Mouse (Mus musculus) forebrain, embryonic 12.5 days (tissue): Measurements from ENCODE around the gene Exosc10. TPM values are rescaled to one million over a fixed set of nuclear protein-coding genes. Genes with fewer than 3 reads are reported as not detected.

Experiments
- ATAC-seq: fragments of 200-750 bp; cut with Nextera tagmentation; 2 replicates; pipeline ENCODE4 v1.8.0; 2017; ENCODE audit warnings: moderate TSS enrichment; ENCODE audit not compliant: low FRiP score
- H3K27ac ChIP-seq: fragments of 300-500 bp; sonication (generic); 2 replicates; pipeline ENCODE4 v1.5.1; 2016; ENCODE audit warnings: mild to moderate bottlenecking
- H3K27me3 ChIP-seq: fragments of 300-500 bp; sonication (generic); 2 replicates; pipeline ENCODE4 v1.6.1; 2016; ENCODE audit warnings: mild to moderate bottlenecking
- H3K36me3 ChIP-seq: fragments of 300-500 bp; sonication (generic); replicated peaks from 2 replicates; pipeline ENCODE4 v1.6.1; 2016; ENCODE audit warnings: mild to moderate bottlenecking
- H3K4me1 ChIP-seq: fragments of 300-500 bp; sonication (generic); 2 replicates; pipeline ENCODE4 v1.6.1; 2016
- H3K4me2 ChIP-seq: fragments of 300-500 bp; sonication (generic); 2 replicates; pipeline ENCODE4 v1.6.1; 2016; ENCODE audit warnings: mild to moderate bottlenecking, moderate library complexity
- H3K4me3 ChIP-seq: fragments of 300-500 bp; sonication (generic); replicated peaks from 2 replicates; pipeline ENCODE4 v1.5.1; 2016; ENCODE audit warnings: mild to moderate bottlenecking
- H3K9ac ChIP-seq: fragments of 300-500 bp; sonication (generic); 2 replicates; pipeline ENCODE4 v1.6.1; 2016; ENCODE audit warnings: mild to moderate bottlenecking
- H3K9me3 ChIP-seq: fragments of 300-500 bp; sonication (generic); 2 replicates; pipeline ENCODE4 v1.6.1; 2016
- WGBS: fragments of 180-500 bp; shearing (Covaris S2); methylation state at CpG from one replicate; pipeline ENCODE4 v1.1.7; 2016; 5-methylcytosine and 5-hydroxymethylcytosine counted together
- polyA plus RNA-seq: library from polyadenylated mRNA; unstranded; fragments of >200 nt; fragmentation: Nextera tagmentation; extraction: Ambion mirVana; gene quantifications from 2 replicates; pipeline ENCODE4 v1.2.1, GENCODE M21; 2016

The Exosc10 gene
- polyA plus RNA-seq: 102 and 105 TPM in 2 replicates

DNA sequence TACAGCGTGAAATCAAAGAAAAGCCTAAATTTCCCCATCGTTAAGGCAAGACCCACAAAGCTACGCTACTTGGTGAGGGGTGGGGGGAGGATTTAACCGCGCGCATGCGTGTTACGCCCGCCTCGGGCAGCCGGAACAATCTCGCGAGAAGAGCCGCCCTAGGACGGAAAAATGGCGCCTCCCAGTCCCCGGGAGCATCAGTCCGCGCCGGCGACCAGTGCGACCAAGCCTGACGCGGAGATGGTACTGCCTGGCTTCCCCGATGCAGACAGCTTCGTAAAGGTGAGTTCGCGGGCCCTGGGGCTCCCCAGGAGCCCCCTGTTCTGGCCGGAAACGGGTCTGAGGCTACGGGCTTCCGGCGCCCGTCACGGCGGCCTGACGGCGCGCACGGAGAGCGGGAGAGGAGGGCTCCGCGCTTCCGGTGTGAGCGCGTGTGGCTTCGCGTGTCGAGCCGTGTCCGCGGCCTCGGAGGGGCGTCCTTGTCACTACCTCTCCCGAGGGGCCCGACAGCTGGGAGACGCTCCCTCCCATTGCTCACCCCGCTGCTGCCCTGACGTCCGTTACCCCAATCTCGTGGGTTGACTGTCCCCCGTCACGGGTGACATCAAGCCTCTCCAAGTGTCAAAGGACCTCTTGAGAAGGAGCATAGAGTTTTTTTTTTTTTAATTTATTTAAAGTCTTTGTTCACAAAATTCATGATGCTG, at the start of gene Exosc10:
Gene Exosc10 (plus strand): TSS at position 133 of the 704 bp plus-strand sequence.
- H3K36me3 ChIP-seq: peaks cover 70% of the 10 kb centered on the region
- peak within 1 kb of the TSS; percentile 70 for H3K4me3 ChIP-seq
- peak within 1 kb of the TSS; percentile 88 for H3K27ac ChIP-seq
- peaks cover 10% of the 10 kb centered on the region for H3K4me1 ChIP-seq
- WGBS: under 1% methylated on average over 63 of the region's 63 CpGs
- H3K27me3 ChIP-seq: no peaks in the 10 kb centered on the region
- H3K4me2 ChIP-seq: peak within 1 kb of the TSS; percentile 68
- peak; percentile 95 for ATAC-seq
- H3K9ac ChIP-seq: peak within 1 kb of the TSS; percentile 81
- H3K9me3 ChIP-seq: no peaks in the 10 kb centered on the region

DNA sequence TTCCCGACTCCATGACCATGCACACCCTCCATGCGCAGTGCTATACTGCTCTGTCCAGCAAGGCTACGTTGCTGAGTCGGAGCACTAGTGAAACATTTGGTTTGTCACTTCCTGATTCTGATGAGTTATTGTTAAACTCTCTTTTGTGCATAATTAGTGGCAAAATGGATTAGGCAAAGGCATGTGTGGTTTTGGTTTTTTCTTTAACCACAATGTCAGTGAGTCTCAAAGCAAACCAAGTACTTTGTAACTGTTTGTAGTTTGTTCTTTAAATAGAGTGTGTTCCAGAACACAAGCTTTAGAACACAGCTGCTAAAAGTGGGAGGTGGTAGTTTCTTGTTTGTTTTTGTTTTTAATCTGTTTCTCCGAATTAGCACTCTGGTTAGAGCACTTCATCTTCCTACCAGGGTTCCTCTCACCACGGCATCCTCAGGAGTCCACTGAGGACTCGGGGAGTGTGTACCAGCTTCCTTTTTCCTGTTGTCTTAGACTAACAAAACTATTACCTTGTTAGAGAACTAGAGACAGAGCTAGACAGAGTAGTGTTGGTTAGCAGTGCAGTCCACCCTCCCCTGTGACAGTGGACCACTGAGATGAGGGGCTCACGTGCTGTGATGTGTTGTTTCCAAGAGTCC, 48.7 kb upstream of the Exosc10 start:
- Histone ChIP-seq H3K9me3 (no peaks in the 10 kb centered on the region), H3K27ac (no peak overlapping the region), H3K4me3 (no peak overlapping the region), H3K4me1 (no peaks in the 10 kb centered on the region), H3K4me2 (no peak overlapping the region), H3K27me3 (no peaks in the 10 kb centered on the region), H3K36me3 (peaks cover 57% of the 10 kb centered on the region), H3K9ac (no peak overlapping the region)
- WGBS: 91% methylated on average over 8 of the region's 8 CpGs
- no peak for ATAC-seq

DNA sequence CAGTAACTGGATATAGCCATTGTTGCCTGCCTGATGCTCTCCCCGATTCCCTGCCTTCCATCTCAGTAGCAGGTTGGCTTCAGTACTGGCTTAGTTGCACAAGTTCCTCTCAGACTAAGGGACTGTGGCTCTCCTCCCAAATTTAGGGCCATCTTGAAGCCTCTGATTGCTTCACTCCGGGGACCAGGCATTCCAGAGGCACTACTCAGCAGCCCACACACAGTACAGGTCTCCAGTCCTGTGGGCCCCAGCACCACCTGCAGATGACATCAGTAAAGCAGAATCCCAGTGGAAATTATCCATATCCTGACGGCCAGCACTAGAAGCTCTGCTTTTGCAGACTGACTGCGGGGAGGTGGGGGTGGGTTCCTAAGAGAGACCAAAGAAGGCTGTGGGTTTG, 47.5 kb upstream of the Exosc10 start:
- 90% methylated on average over 4 of the region's 4 CpGs for WGBS
- no peaks in the 10 kb centered on the region for H3K9me3 ChIP-seq
- H3K4me3 ChIP-seq: no peak overlapping the region
- no peak overlapping the region for H3K9ac ChIP-seq
- no peak for ATAC-seq
- no peak overlapping the region for H3K4me2 ChIP-seq
- H3K36me3 ChIP-seq: peaks cover 65% of the 10 kb centered on the region
- no peaks in the 10 kb centered on the region for H3K27me3 ChIP-seq
- no peak overlapping the region for H3K27ac ChIP-seq
- no peaks in the 10 kb centered on the region for H3K4me1 ChIP-seq

DNA sequence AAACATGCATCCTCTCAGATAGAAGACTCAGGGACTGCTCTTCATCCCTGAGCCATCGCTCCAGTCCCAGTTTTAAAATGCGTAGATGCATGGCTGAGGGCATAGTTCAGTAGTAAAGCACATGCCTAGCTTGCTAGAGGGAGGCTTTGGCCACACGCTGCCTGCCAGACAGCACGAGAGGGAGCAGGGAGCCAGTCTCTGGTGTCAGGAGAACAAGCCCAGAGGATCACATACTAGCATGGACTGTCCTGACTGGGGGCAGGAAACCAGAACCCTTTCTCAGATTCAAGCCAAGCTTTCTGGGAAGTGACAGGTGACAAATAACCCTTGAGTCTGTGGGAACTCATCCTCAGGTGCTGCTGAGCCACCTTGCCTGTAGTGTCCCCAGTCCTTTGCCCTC, 46.9 kb upstream of the Exosc10 start:
- whole genome bisulfite sequencing: 97% methylated on average over 4 of the region's 4 CpGs
- no peak overlapping the region for H3K4me3 ChIP-seq
- H3K9me3 ChIP-seq: no peaks in the 10 kb centered on the region
- no peaks in the 10 kb centered on the region for H3K27me3 ChIP-seq
- no peaks in the 10 kb centered on the region for H3K4me1 ChIP-seq
- no peak overlapping the region for H3K27ac ChIP-seq
- H3K9ac ChIP-seq: no peak overlapping the region
- no peak overlapping the region for H3K4me2 ChIP-seq
- no peak for ATAC-seq
- H3K36me3 ChIP-seq: peaks cover 64% of the 10 kb centered on the region

GRCm38 (mm10) chr4:148513021-148513559, 45.1 kb upstream of the Exosc10 start:
- 0 out of 2 replicates have a peak overlapping the region, but pooled peaks have one; percentile 13 for H3K27ac ChIP-seq
- no peaks in the 10 kb centered on the region for H3K9me3 ChIP-seq
- H3K27me3 ChIP-seq: no peaks in the 10 kb centered on the region
- H3K9ac ChIP-seq: no peak overlapping the region
- H3K4me2 ChIP-seq: no peak overlapping the region
- peaks cover 75% of the 10 kb centered on the region for H3K36me3 ChIP-seq
- WGBS: 81% methylated on average over 6 of the region's 6 CpGs
- no peak overlapping the region for H3K4me3 ChIP-seq
- peaks cover 8% of the 10 kb centered on the region for H3K4me1 ChIP-seq
- no peak for ATAC-seq

DNA sequence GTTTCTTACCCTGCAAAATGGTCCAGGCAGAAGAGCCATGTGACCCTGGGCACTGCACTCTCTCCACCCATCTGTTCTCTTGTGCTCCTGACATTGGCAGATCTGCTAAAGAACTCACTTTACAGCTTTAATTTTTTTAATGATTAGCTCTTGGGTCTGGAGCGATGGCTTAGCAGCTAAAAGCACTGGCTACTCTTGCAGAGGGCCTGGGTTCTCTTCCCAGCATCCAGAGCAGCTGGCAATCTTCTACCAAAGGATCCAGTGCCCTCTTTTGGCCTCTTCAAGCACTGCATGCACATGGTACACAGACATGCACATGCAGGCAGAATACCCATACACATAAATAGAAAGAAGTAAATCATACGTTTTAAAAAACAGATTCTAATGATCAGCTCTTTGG, 42.9 kb upstream of the Exosc10 start:
- no peaks in the 10 kb centered on the region for H3K27me3 ChIP-seq
- H3K4me1 ChIP-seq: peaks cover 16% of the 10 kb centered on the region
- H3K9me3 ChIP-seq: no peaks in the 10 kb centered on the region
- no peak overlapping the region for H3K4me2 ChIP-seq
- H3K4me3 ChIP-seq: no peak overlapping the region
- H3K36me3 ChIP-seq: peaks cover 75% of the 10 kb centered on the region
- 92% methylated on average over 2 of the region's 2 CpGs for WGBS
- no peak for ATAC-seq
- H3K9ac ChIP-seq: no peak overlapping the region
- H3K27ac ChIP-seq: no peak overlapping the region

- no peaks in the 10 kb centered on the region for H3K9me3 ChIP-seq
- H3K4me1 ChIP-seq: peaks cover 16% of the 10 kb centered on the region
- no peaks in the 10 kb centered on the region for H3K27me3 ChIP-seq
- H3K36me3 ChIP-seq: peaks cover 70% of the 10 kb centered on the region
- 0 out of 2 replicates have a peak overlapping the region, but pooled peaks have one; percentile 25 for H3K9ac ChIP-seq
- H3K27ac ChIP-seq: peak overlapping the region; percentile 66
- WGBS: 41% methylated on average over 4 of the region's 4 CpGs
- no peak overlapping the region for H3K4me2 ChIP-seq
- no peak overlapping the region for H3K4me3 ChIP-seq
- ATAC-seq: no peak
Measured at GRCm38 (mm10) chr4:148517809-148518208, 40.4 kb upstream of the Exosc10 start.

- Histone ChIP-seq H3K9ac (0 out of 2 replicates have a peak overlapping the region, but pooled peaks have one; percentile 25), H3K27ac (peak overlapping the region; percentile 66), H3K4me3 (no peak overlapping the region), H3K4me2 (no peak overlapping the region), H3K36me3 (peaks cover 70% of the 10 kb centered on the region), H3K4me1 (peaks cover 16% of the 10 kb centered on the region), H3K9me3 (no peaks in the 10 kb centered on the region), H3K27me3 (no peaks in the 10 kb centered on the region)
- ATAC-seq: peak; percentile 44; the same call in 1 of the 2 replicates
- 7% methylated on average over 5 of the region's 5 CpGs for WGBS
Measured at GRCm38 (mm10) chr4:148518235-148518795, 39.9 kb upstream of the Exosc10 start.

- ATAC-seq: no peak
- H3K27ac ChIP-seq: no peak overlapping the region
Measured at GRCm38 (mm10) chr4:148523538-148523937, 34.7 kb upstream of the Exosc10 start.

GRCm38 (mm10) chr4:148527158-148527910, 30.9 kb upstream of the Exosc10 start:
- H3K4me3 ChIP-seq: no peak overlapping the region
- H3K27me3 ChIP-seq: no peaks in the 10 kb centered on the region
- no peak for ATAC-seq
- no peak overlapping the region for H3K9ac ChIP-seq
- no peak overlapping the region for H3K4me2 ChIP-seq
- no peak overlapping the region for H3K27ac ChIP-seq
- H3K4me1 ChIP-seq: no peaks in the 10 kb centered on the region
- H3K36me3 ChIP-seq: peaks cover 94% of the 10 kb centered on the region
- H3K9me3 ChIP-seq: no peaks in the 10 kb centered on the region
- WGBS: 92% methylated on average over 10 of the region's 10 CpGs

More at GRCm38 (mm10) chr4:148523538-148523937, 34.7 kb upstream of the Exosc10 start:
- no peak overlapping the region for H3K4me2 ChIP-seq
- 92% methylated on average over 7 of the region's 7 CpGs for WGBS
- no peaks in the 10 kb centered on the region for H3K9me3 ChIP-seq
- H3K27me3 ChIP-seq: no peaks in the 10 kb centered on the region
- H3K9ac ChIP-seq: no peak overlapping the region
- H3K4me3 ChIP-seq: no peak overlapping the region
- peaks cover 81% of the 10 kb centered on the region for H3K36me3 ChIP-seq
- peaks cover 4% of the 10 kb centered on the region for H3K4me1 ChIP-seq

DNA sequence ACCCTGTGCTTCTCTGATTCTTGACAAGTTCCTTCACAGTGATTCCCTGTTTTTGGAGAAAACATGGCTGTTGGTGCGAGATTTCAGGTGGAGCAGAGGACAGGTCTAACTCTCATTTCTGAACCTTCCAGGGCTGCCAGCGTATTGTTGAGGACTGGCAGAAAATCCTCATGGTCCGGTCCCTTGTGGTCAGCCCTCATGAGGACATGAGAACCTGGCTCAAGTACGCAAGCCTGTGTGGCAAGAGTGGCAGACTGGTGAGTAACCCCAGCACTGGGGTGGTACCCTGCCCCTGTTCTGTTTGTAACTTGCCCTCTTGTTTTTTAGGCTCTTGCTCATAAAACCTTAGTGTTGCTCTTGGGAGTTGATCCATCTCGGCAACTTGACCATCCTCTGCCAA, 27.9 kb upstream of the Exosc10 start:
- Histone ChIP-seq H3K9me3 (no peaks in the 10 kb centered on the region), H3K27ac (no peak overlapping the region), H3K27me3 (no peaks in the 10 kb centered on the region), H3K4me1 (no peaks in the 10 kb centered on the region), H3K9ac (no peak overlapping the region), H3K4me2 (no peak overlapping the region), H3K4me3 (no peak overlapping the region), H3K36me3 (peaks cover 94% of the 10 kb centered on the region)
- WGBS: 94% methylated on average over 5 of the region's 5 CpGs
- ATAC-seq: no peak

GRCm38 (mm10) chr4:148530778-148531177, 27.5 kb upstream of the Exosc10 start:
- Histone ChIP-seq H3K27me3 (no peaks in the 10 kb centered on the region), H3K9me3 (no peaks in the 10 kb centered on the region), H3K9ac (no peak overlapping the region), H3K4me1 (no peaks in the 10 kb centered on the region), H3K27ac (no peak overlapping the region), H3K4me2 (no peak overlapping the region), H3K36me3 (peaks cover 94% of the 10 kb centered on the region), H3K4me3 (no peak overlapping the region)
- 90% methylated on average over 6 of the region's 6 CpGs for WGBS
- no peak for ATAC-seq
